Mouse (Mus musculus) embryonic fibroblast, embryonic 13.5 days (primary cell): Measurements from ENCODE around the gene Clybl. TPM values are rescaled to one million over a fixed set of nuclear protein-coding genes. Genes with fewer than 3 reads are reported as not detected.

Experiments used
- H3K27ac ChIP-seq: 2 replicates; pipeline ENCODE4 v1.5.1; 2012; ENCODE audit warnings: low read length, control low read depth, inconsistent platforms; ENCODE audit not compliant: insufficient read depth
- H3K4me1 ChIP-seq: 2 replicates; pipeline ENCODE4 v1.6.1; 2011; ENCODE audit warnings: low read length; ENCODE audit not compliant: control insufficient read depth, insufficient read depth
- H3K4me3 ChIP-seq: 2 replicates; pipeline ENCODE4 v1.5.1; 2011; ENCODE audit warnings: mild to moderate bottlenecking, control low read depth, low read length; ENCODE audit not compliant: insufficient read depth
- CTCF ChIP-seq: IDR thresholded peaks from 2 replicates; pipeline ENCODE4 v1.5.1; 2011; ENCODE audit warnings: mild to moderate bottlenecking, control low read depth, low read length, moderate library complexity, borderline replicate concordance; ENCODE audit not compliant: insufficient read depth
- POLR2A ChIP-seq: IDR thresholded peaks from 2 replicates; pipeline ENCODE4 v1.6.1; 2011; ENCODE audit warnings: low read depth, mild to moderate bottlenecking, control low read depth, low read length, moderate library complexity
- polyA plus RNA-seq: library from polyadenylated mRNA; stranded (reverse); fragments of >200 nt; gene quantifications from 2 replicates; pipeline ENCODE4 v1.2.4, GENCODE M21; 2011; ENCODE audit warnings: low read depth; ENCODE audit not compliant: missing spikeins, insufficient read length

Clybl gene
- polyA plus RNA-seq, 1 experiment = 16.7 TPM

DNA sequence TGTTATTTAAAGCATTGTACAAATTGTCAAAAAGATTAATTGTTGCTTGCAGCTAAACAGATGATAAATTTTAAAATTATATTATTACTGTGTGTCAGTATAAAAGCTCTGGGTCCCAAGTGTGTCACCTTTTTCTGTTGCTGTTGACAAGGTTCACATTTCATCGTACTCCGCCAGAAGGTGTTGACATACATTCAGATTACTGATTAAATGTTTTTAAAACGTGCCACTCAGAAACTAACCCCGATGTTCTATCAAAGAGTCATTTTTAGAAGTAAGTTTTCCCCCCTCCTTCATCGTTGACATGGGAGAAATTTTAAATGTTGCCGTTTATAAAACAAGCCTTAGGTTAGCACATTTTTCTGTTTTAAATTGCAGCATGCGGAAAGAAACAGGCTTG is 83.7 kb downstream of the Clybl start:
- Histone ChIP-seq H3K27ac (no peak overlapping the region), H3K4me3 (no peak overlapping the region), H3K4me1 (no peaks in the 10 kb centered on the region)
- TF ChIP-seq POLR2A (no peak), CTCF (no peak)

DNA sequence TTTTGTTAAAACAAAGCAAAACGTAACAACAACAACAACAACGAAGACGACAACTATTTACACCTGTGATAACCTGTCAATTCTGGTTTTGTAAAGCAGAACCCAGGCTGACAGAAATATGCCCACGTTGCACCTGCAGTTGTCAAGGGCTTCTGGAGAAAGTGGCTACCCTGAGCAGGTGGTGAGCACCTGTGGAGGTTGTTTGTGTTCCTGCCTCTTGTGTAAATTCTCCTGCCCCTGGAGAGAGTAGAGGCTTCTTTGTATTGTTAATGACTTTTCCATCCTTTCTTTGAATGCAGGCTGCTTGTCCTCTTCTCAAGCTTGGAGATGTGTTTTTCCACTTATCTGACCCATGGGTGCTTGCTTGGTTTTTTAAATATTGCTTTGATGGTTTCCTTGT is 86.1 kb downstream of the Clybl start:
- no peak overlapping the region for H3K27ac ChIP-seq
- no peak for TF ChIP-seq POLR2A
- TF ChIP-seq CTCF = no peak
- no peak overlapping the region for H3K4me3 ChIP-seq
- no peaks in the 10 kb centered on the region for H3K4me1 ChIP-seq

DNA sequence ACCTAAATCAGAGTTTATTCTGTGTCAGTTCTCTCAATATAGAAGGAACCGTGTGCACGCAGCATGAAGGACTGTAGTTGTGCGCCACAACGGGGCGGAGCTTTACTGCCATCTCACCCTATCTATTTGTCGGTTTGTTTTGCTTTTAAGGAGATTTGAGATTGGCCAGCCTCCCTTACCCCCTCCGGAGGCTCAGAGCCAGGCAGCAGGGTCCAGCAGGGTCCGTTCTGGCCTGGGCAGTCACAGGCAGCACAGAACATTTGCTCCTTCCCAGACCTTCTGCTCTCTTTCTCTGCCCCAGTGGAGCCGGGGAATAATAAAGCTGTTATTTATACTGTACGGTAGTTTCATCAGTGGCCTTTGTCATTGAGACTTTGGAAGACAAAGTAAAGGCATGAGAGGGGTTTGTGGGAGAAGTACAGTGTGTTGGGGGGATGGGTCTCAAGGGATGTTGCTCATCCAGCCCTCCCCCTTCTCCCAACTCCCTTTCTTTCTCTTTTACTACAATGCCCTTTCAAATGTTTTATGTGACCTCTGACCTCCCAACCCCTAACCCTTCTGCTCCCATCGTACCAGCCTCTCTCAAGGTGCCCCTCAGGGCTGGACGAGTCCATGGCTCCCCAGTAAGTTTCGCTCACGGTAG is 89.7 kb downstream of the Clybl start:
- Histone ChIP-seq H3K4me3 (no peak overlapping the region), H3K4me1 (no peaks in the 10 kb centered on the region), H3K27ac (no peak overlapping the region)
- TF ChIP-seq POLR2A (no peak), CTCF (no peak)

DNA sequence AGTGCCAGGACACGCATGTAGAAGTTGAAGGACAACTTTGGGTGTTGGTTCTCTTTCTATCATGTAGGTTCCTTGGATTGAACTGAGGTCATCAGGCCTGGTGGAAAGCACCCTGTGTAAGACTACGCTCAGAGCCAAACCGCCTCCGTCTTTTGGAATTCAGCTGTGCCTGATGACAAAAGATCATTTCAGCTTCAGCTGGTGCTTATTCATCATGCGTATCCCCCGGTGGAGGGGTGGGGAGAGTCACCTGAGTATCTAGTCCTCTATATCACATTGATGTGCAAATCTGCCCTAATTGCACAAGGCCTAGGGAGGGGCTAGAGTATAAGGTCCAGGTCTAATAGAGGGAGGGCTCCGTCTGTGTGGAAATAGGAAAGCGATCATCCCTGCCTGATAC is 95.6 kb downstream of the Clybl start:
- Histone ChIP-seq H3K27ac (no peak overlapping the region), H3K4me1 (no peaks in the 10 kb centered on the region), H3K4me3 (no peak overlapping the region)
- TF ChIP-seq POLR2A (no peak), CTCF (no peak)

DNA sequence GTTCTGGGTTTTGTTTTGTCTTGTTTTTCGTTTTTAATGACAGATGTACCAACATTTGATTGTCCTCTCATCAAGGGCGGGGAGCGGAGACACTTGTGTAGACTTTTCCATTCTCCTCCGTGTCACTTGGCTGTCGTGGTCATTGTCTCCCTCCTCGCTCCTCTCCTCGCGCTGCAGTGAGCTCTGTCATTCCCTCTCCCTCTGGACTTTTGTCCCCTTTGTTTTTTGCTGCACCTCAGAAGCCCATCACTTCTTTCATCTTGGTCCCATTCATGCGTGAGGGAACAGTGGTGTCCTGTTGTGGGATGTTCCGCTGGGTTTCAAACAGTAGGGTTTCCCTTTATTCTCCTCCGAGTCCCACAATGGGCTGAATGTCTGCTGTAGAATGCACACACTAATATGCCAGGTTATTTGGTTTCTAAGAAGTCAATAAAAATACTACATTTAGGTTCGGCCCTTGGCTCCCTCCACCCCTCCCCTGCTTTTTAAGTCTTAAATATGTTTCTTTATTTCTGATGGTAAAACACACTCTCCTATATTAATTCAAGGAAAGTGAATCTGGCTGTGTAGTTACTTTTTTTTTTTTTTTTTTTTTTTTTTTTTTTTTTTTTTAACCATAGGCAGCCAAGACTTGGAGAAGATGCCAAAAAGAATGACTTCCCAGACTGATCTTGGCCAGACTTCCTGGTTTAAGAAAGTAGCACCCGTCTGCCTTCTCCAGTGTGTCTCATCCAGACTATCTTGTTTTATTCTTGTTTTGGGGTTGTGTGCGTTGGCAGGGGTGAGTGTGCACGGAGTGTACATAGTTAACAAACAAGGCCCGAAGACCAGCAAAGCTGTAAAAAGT is 98.2 kb downstream of the Clybl start:
- no peak overlapping the region for H3K27ac ChIP-seq
- H3K4me3 ChIP-seq = no peak overlapping the region
- TF ChIP-seq POLR2A (no peak), CTCF (no peak)
- no peaks in the 10 kb centered on the region for H3K4me1 ChIP-seq

DNA sequence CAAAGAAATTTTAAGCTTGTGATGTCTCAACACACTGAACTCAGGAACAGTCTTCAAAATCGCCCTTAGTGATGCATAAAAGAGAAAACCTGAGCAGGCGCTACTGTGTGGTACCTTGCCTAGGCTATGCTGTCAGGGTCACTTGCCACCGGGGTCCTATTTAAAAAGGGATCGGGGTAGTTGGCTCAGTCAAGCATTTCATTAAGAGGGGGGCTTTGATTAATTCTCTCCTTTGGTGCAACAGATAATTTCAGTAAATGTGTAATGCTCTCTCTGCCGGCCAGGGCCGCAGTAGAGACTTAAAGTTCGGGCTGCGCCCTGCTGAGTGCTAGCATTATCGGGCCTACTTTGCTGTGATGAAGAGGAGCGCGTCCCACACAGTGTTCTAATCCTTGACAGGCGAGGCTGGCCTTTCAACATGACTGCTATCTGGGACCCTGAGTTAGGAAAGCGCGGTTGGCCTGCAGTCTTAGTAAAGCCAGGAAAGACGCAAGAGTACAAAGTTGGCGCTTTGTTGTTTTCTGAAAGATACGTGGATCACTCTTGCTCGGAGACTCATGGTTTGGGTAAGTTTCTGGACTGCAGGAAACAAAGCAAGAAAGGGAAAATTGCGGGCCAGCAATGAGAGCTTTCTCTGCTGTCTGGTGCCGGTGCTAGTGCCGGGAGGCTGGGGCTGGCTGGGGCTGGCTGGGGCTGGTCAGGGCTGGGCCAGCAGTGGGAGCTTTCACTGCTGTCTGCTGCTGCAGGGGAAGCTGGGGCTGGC is 99.0 kb downstream of the Clybl start:
- H3K27ac ChIP-seq = no peak overlapping the region
- no peaks in the 10 kb centered on the region for H3K4me1 ChIP-seq
- no peak overlapping the region for H3K4me3 ChIP-seq
- no peak for TF ChIP-seq POLR2A
- no peak for TF ChIP-seq CTCF

DNA sequence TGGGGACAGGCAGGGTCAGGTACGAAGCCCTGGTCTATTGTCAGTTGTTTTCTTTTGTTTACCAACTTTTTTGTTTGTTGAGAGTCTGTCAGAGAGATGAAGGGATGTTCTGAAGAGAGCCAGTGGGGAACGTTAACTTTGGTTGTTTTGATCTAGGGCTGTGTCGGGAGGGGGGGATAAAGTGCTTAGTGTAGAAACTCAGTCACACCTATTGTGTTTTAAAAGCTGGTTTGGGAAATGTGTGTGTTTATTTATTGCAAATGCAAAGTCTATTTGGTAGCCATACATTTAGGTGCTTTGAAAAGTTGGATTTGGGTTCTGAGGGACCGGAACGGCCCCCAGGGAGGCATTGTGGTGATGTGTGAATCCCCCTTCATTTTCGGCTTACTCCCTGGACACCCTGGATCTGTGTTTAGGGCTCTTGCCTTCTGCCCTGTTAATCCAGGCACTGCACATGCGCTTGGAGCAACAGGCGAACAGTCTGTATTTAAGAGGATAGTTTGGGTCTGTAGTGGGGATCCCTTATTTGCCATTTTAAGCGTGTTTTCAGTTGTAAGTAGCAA is 99.6 kb downstream of the Clybl start:
- Histone ChIP-seq H3K4me3 (no peak overlapping the region), H3K4me1 (no peaks in the 10 kb centered on the region), H3K27ac (no peak overlapping the region)
- no peak for TF ChIP-seq CTCF
- no peak for TF ChIP-seq POLR2A

DNA sequence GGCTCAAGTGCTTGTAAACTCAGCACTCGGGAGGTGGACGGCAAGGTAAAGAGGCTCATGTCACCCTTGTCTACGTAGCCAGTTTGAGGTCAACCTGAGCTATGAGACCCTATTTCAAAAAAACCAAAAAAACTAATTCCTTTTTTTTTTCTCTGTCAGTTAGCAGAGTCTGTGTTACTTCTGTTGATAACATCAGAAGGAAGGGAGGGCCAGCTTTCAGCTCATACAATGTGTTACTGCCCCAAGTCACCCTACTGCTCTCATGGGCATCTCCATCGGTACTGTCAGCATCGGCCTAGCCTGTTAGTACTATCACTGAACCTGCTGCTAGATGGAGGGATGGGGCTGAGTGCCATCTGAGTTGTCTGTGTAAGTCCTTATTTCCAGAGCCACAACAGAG is 102.5 kb downstream of the Clybl start:
- TF ChIP-seq POLR2A (no peak), CTCF (no peak)
- no peaks in the 10 kb centered on the region for H3K4me1 ChIP-seq
- H3K4me3 ChIP-seq = no peak overlapping the region
- no peak overlapping the region for H3K27ac ChIP-seq

DNA sequence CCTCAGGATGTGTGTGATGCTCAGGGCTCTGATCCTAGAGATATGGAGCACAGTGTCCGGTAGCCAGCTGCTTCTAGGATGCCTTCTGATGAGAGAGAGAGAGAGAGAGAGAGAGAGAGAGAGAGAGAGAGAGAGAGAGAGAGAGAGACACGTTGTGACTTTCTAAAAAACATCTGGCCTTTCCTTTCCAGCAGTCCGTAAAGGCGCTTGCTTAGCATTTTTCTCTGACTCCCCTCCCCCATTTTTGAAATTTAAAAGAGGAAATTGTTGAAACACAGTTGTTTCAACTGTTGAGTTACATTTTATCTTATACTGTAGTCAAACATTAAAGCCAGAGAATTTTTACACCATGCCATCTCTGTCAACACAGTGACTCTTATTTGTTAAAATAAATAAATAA is 114.9 kb downstream of the Clybl start:
- Histone ChIP-seq H3K4me3 (no peak overlapping the region), H3K4me1 (no peaks in the 10 kb centered on the region), H3K27ac (no peak overlapping the region)
- TF ChIP-seq POLR2A (no peak), CTCF (no peak)
